Mouse (Mus musculus): ENCODE results near the gene Arvcf. TPM values are rescaled to one million over a fixed set of nuclear protein-coding genes. Genes with fewer than 3 reads are reported as not detected.

The Arvcf gene
- polyA plus RNA-seq, 1 experiment from 2014 or later = 12.6 TPM

DNA sequence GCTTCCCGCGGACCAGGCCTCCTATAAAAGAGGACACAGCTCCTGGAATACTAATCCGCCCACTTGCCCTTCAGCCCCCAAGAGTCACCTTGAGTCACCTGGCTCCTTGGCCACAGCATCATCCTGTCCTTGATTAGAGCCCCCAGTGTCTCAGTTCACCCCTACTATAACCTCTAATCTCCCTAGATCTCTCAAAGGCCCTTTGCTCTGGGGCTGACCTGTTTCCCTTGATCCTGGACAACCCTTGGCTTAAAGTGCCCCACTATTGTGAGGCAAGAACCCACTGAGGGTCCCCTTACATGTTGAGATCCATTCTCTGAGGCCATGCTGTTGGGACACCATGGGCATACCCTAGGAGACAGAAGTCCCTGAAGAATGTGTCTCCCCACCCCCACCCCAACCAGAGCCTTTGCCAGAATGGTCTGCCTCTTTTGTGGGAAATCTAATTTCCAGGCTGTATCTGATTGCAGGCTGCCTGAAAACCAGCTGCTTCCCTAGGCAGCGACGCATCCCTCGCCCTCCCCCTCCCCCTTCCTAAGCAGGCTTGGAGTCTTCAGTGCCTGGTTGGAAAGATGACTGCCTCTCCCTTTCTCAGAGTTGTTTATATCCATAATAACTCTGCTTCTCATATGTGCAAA lies 33.8 kb downstream of the Arvcf start:
- no peak overlapping the region for H3K4me2 ChIP-seq
- no peak overlapping the region for H3K4me3 ChIP-seq
- no peak for ATAC-seq
- 60% methylated on average over 6 of the region's 6 CpGs for WGBS (ENCODE audit: insufficient replicate concordance)
- H3K27me3 ChIP-seq (replicated peaks) = no peaks in the 10 kb centered on the region
- no peaks in the 10 kb centered on the region for H3K36me3 ChIP-seq
- no peak overlapping the region for H3K9ac ChIP-seq
- peaks cover 28% of the 10 kb centered on the region for H3K4me1 ChIP-seq
- no peaks in the 10 kb centered on the region for H3K9me3 ChIP-seq (replicated peaks)
- H3K27ac ChIP-seq = no peak overlapping the region

DNA sequence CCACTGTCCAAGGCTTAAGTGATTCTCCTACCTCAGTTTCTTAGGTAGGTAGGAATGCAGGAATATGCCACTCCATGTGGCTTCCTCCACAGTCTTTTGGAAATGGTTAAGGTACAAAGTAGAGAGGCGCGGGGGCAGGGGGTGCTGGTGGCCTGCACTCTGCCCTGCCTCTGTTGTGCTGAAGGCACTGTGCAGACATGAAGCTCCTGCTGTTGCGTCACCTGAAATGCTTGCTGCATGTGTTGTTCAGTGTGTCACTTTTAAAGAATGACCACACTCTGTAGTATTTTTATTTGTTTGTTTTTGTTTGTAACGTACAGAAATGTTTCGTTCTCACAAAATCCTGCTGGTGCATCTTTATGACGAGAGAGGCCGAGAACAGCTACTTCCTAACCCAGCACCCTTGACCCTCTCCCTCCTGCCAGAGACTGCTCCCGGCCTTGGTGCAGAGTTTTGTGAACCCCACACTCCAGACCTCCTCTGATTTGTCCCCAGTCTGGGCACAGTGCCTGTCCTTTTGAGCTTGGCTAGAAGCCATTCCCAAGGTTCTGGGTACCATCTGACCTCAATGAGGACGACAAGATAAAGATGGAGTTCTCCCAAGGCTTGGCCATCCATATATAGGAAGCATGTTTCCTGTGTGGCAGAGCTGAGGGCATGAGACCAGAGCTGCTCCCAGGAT lies 35.2 kb downstream of the Arvcf start:
- Histone ChIP-seq H3K9ac (no peak overlapping the region), H3K4me2 (no peak overlapping the region), H3K4me1 (peaks cover 33% of the 10 kb centered on the region), H3K27ac (no peak overlapping the region), H3K9me3 (replicated peaks) (no peaks in the 10 kb centered on the region), H3K4me3 (no peak overlapping the region), H3K27me3 (replicated peaks) (no peaks in the 10 kb centered on the region), H3K36me3 (no peaks in the 10 kb centered on the region)
- no peak for ATAC-seq
- WGBS (ENCODE audit: insufficient replicate concordance) = 74% methylated on average over 9 of the region's 9 CpGs

- Histone ChIP-seq H3K4me3 (no peak overlapping the region), H3K4me2 (no peak overlapping the region), H3K4me1 (peaks cover 39% of the 10 kb centered on the region), H3K27me3 (replicated peaks) (no peaks in the 10 kb centered on the region), H3K27ac (no peak overlapping the region), H3K9me3 (replicated peaks) (no peaks in the 10 kb centered on the region), H3K9ac (no peak overlapping the region), H3K36me3 (no peaks in the 10 kb centered on the region)
- no peak for ATAC-seq
- WGBS (ENCODE audit: insufficient replicate concordance) = 58% methylated on average over 3 of the region's 3 CpGs
Measured at GRCm38 (mm10) chr16:18383756-18384155, 35.8 kb downstream of the Arvcf start.

DNA sequence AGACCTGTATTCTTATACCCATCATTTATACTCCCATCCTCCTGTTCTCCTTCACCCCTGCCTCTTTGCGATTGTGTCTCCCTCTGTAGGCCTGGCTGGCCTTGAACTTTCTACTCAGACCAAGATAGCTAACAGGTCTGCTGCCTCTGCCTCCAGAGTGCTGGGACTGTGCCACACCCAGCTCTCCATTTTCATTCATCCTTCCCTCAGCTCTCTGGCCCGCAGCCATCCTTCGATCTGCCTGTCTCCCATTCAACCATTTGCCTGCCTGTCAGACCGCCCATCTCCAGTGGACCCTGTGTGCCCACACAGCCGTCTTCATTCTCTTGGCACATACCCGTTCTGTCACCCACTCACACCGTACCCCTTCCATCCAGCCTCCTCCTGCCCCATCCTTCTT lies 36.2 kb downstream of the Arvcf start:
- Histone ChIP-seq H3K36me3 (no peaks in the 10 kb centered on the region), H3K4me3 (no peak overlapping the region), H3K4me2 (no peak overlapping the region), H3K27ac (no peak overlapping the region; the same call in 1 of the 2 replicates), H3K27me3 (replicated peaks) (no peaks in the 10 kb centered on the region), H3K4me1 (peaks cover 43% of the 10 kb centered on the region), H3K9ac (no peak overlapping the region), H3K9me3 (replicated peaks) (no peaks in the 10 kb centered on the region)
- ATAC-seq = no peak
- WGBS (ENCODE audit: insufficient replicate concordance) = 84% methylated on average over 7 of the region's 7 CpGs

- H3K9ac ChIP-seq = no peak overlapping the region
- no peak overlapping the region for H3K27ac ChIP-seq
- no peaks in the 10 kb centered on the region for H3K27me3 ChIP-seq (replicated peaks)
- H3K36me3 ChIP-seq = no peaks in the 10 kb centered on the region
- WGBS (ENCODE audit: insufficient replicate concordance) = 75% methylated on average over 8 of the region's 8 CpGs
- H3K4me2 ChIP-seq = no peak overlapping the region
- no peak for ATAC-seq
- no peak overlapping the region for H3K4me3 ChIP-seq
- H3K9me3 ChIP-seq (replicated peaks) = no peaks in the 10 kb centered on the region
- peaks cover 48% of the 10 kb centered on the region for H3K4me1 ChIP-seq
Measured at GRCm38 (mm10) chr16:18384659-18385058, 36.7 kb downstream of the Arvcf start.

DNA sequence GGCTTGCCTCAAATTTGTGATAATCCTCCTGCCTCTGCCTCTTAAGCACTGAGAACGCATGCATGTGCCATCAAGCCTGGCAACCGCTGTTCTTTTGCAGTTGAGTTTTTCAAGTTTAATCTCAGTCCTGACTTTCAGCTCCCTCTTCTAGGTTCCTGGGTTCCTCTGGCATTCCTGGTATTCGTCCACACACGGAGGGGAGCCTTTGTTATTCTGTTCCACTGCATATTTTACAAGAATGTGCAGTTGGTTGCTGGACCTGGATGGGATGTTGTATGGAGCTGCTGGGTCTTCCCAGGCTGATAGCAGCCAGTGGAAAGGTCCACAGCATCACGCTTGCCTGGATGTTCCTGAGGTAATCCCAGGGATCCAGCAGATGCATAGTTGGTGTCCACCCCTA lies 37.4 kb downstream of the Arvcf start:
- no peaks in the 10 kb centered on the region for H3K36me3 ChIP-seq
- no peak overlapping the region for H3K27ac ChIP-seq
- H3K9ac ChIP-seq = no peak overlapping the region
- peaks cover 55% of the 10 kb centered on the region for H3K4me1 ChIP-seq
- H3K4me2 ChIP-seq = no peak overlapping the region
- H3K27me3 ChIP-seq (replicated peaks) = no peaks in the 10 kb centered on the region
- 77% methylated on average over 5 of the region's 5 CpGs for WGBS (ENCODE audit: insufficient replicate concordance)
- no peak for ATAC-seq
- H3K4me3 ChIP-seq = no peak overlapping the region
- H3K9me3 ChIP-seq (replicated peaks) = no peaks in the 10 kb centered on the region

DNA sequence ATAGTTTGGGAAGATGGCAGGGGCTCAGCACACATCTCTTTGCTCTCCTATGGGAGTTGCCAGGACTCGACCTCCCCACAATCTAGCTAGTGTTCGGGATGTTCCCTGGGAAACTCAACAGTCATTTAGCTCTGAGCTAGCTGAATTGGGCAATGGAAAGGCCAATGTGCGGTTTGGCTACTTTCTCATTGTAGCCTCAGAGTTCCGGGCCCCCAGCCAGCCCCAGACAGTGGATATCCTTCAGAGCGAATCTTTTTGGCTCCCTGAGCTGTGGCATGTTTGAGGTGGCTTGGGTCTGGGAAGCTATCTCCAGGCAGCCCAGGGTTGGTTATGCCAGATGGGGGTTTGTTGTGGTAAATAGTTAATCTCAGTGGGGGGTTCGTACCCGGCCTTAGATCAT lies 38.5 kb downstream of the Arvcf start:
- no peak overlapping the region for H3K9ac ChIP-seq
- ATAC-seq = no peak
- 70% methylated on average over 7 of the region's 7 CpGs for WGBS (ENCODE audit: insufficient replicate concordance)

GRCm38 (mm10) chr16:18386972-18387371 lies 39.0 kb downstream of the Arvcf start:
- no peak for ATAC-seq
- Histone ChIP-seq H3K4me2 (peak overlapping the region; percentile 60), H3K4me1 (peaks cover 71% of the 10 kb centered on the region), H3K36me3 (no peaks in the 10 kb centered on the region), H3K27me3 (replicated peaks) (no peaks in the 10 kb centered on the region), H3K27ac (peak overlapping the region; percentile 82), H3K4me3 (no peak overlapping the region), H3K9me3 (replicated peaks) (no peaks in the 10 kb centered on the region), H3K9ac (peak overlapping the region; percentile 35; the same call in 1 of the 2 replicates)
- 32% methylated on average over 3 of the region's 3 CpGs for WGBS (ENCODE audit: insufficient replicate concordance)

More for the DNA sequence above, 38.5 kb downstream of the Arvcf start:
- Histone ChIP-seq H3K27me3 (replicated peaks) (no peaks in the 10 kb centered on the region), H3K9me3 (replicated peaks) (no peaks in the 10 kb centered on the region), H3K4me2 (no peak overlapping the region), H3K36me3 (no peaks in the 10 kb centered on the region), H3K4me1 (peaks cover 66% of the 10 kb centered on the region), H3K4me3 (no peak overlapping the region), H3K27ac (peak overlapping the region; percentile 82)

- no peaks in the 10 kb centered on the region for H3K9me3 ChIP-seq (replicated peaks)
- no peaks in the 10 kb centered on the region for H3K27me3 ChIP-seq (replicated peaks)
- H3K4me2 ChIP-seq = peak overlapping the region; percentile 60
- H3K4me1 ChIP-seq = peaks cover 79% of the 10 kb centered on the region
- H3K9ac ChIP-seq = 0 out of 2 replicates have a peak overlapping the region, but pooled peaks have one; percentile 37
- WGBS (ENCODE audit: insufficient replicate concordance) = 32% methylated on average over 5 of the region's 7 CpGs
- H3K27ac ChIP-seq = peak overlapping the region; percentile 82
- H3K36me3 ChIP-seq = no peaks in the 10 kb centered on the region
- ATAC-seq = peak; percentile 83
- peak overlapping the region; percentile 18 for H3K4me3 ChIP-seq
Measured at GRCm38 (mm10) chr16:18387704-18388582, 40.0 kb downstream of the Arvcf start.

GRCm38 (mm10) chr16:18388583-18389435 lies 40.8 kb downstream of the Arvcf start:
- H3K36me3 ChIP-seq = no peaks in the 10 kb centered on the region
- H3K9ac ChIP-seq = 0 out of 2 replicates have a peak overlapping the region, but pooled peaks have one; percentile 37
- H3K4me1 ChIP-seq = peaks cover 82% of the 10 kb centered on the region
- H3K4me2 ChIP-seq = peak overlapping the region; percentile 60
- WGBS (ENCODE audit: insufficient replicate concordance) = 67% methylated on average over 14 of the region's 14 CpGs
- H3K27me3 ChIP-seq (replicated peaks) = no peaks in the 10 kb centered on the region
- no peak overlapping the region for H3K4me3 ChIP-seq
- no peak for ATAC-seq
- no peaks in the 10 kb centered on the region for H3K9me3 ChIP-seq (replicated peaks)
- peak overlapping the region; percentile 82 for H3K27ac ChIP-seq

GRCm38 (mm10) chr16:18390399-18390798 lies 42.4 kb downstream of the Arvcf start:
- no peak for ATAC-seq
- 71% methylated on average over 6 of the region's 6 CpGs for WGBS (ENCODE audit: insufficient replicate concordance)
- peak overlapping the region; percentile 33; the same call in 1 of the 2 replicates for H3K27ac ChIP-seq
- no peaks in the 10 kb centered on the region for H3K9me3 ChIP-seq (replicated peaks)
- peaks cover 90% of the 10 kb centered on the region for H3K4me1 ChIP-seq
- no peak overlapping the region for H3K9ac ChIP-seq
- no peaks in the 10 kb centered on the region for H3K27me3 ChIP-seq (replicated peaks)
- H3K36me3 ChIP-seq = no peaks in the 10 kb centered on the region
- no peak overlapping the region for H3K4me2 ChIP-seq
- H3K4me3 ChIP-seq = no peak overlapping the region

Data from liver, embryonic 12.5 days (tissue).